Mouse (Mus musculus) regulatory T cell (primary cell): Measurements from ENCODE around the gene Dcbld1.
"Not testable (repeated sequence)": the region's sequence is repeated elsewhere in the genome, so short reads cannot be mapped to it uniquely, and the experiment has no call there.

Source experiments
- in situ Hi-C: fragments of 300-600 bp; cut with MboI, MseI; formaldehyde crosslinking; loops from one replicate; pipeline ENCODE4 v1.15.1; 2025; ENCODE audit warnings: high pct_unique_total_duplicates

Dcbld1 gene

GRCm38 (mm10) chr10:52260209-52260608 is 26.8 kb downstream of the Dcbld1 start:
- in situ Hi-C loops = no loop called here

- in situ Hi-C loops = no loop called here
Measured at GRCm38 (mm10) chr10:52264162-52264561, 30.7 kb downstream of the Dcbld1 start.

GRCm38 (mm10) chr10:52268879-52269278 is 35.5 kb downstream of the Dcbld1 start:
- in situ Hi-C loops = no loop called here

GRCm38 (mm10) chr10:52271385-52271784 is 38.0 kb downstream of the Dcbld1 start:
- in situ Hi-C loops = no loop called here

GRCm38 (mm10) chr10:52273012-52273411 is 39.6 kb downstream of the Dcbld1 start:
- in situ Hi-C loops = no loop called here

GRCm38 (mm10) chr10:52274001-52274909 is 40.8 kb downstream of the Dcbld1 start:
- in situ Hi-C loops = no loop called here

GRCm38 (mm10) chr10:52274910-52275604 is 41.6 kb downstream of the Dcbld1 start:
- in situ Hi-C loops = no loop called here

GRCm38 (mm10) chr10:52276579-52276978 is 43.2 kb downstream of the Dcbld1 start:
- in situ Hi-C loops = no loop called here

- in situ Hi-C loops = not testable (repeated sequence)
Measured at GRCm38 (mm10) chr10:52277564-52277963, 44.1 kb downstream of the Dcbld1 start.

- in situ Hi-C loops = no loop called here
Measured at GRCm38 (mm10) chr10:52278011-52278434, 44.6 kb downstream of the Dcbld1 start.

GRCm38 (mm10) chr10:52278866-52279265 is 45.4 kb downstream of the Dcbld1 start:
- in situ Hi-C loops = no loop called here

GRCm38 (mm10) chr10:52279876-52280275 is 46.5 kb downstream of the Dcbld1 start:
- in situ Hi-C loops = no loop called here

GRCm38 (mm10) chr10:52280623-52281022 is 47.2 kb downstream of the Dcbld1 start:
- in situ Hi-C loops = no loop called here

- in situ Hi-C loops = no loop called here
Measured at GRCm38 (mm10) chr10:52281337-52281736, 47.9 kb downstream of the Dcbld1 start.

- in situ Hi-C loops = no loop called here
Measured at GRCm38 (mm10) chr10:52284578-52284977, 51.2 kb downstream of the Dcbld1 start.

- in situ Hi-C loops = no loop called here
Measured at GRCm38 (mm10) chr10:52287852-52288533, 54.6 kb downstream of the Dcbld1 start.

GRCm38 (mm10) chr10:52289261-52289660 is 55.8 kb downstream of the Dcbld1 start:
- in situ Hi-C loops = no loop called here

- in situ Hi-C loops = not testable (repeated sequence)
Measured at GRCm38 (mm10) chr10:52292391-52292790, 59.0 kb downstream of the Dcbld1 start.

- in situ Hi-C loops = no loop called here
Measured at GRCm38 (mm10) chr10:52293921-52294577, 60.6 kb downstream of the Dcbld1 start.

GRCm38 (mm10) chr10:52295934-52296333 is 62.5 kb downstream of the Dcbld1 start:
- in situ Hi-C loops = no loop called here

- in situ Hi-C loops = not testable (repeated sequence)
Measured at GRCm38 (mm10) chr10:52298568-52298967, 65.1 kb downstream of the Dcbld1 start.

- in situ Hi-C loops = no loop called here
Measured at GRCm38 (mm10) chr10:52301766-52302165, 68.3 kb downstream of the Dcbld1 start.
